Mouse (Mus musculus) limb, embryonic 10.5 days (tissue): ENCODE measurements around the gene Gm20425. TPM values are rescaled to one million over a fixed set of nuclear protein-coding genes. Genes with fewer than 3 reads are reported as not detected.
A peak's percentile ranks its signal among the peaks of the same experiment; 100 is the strongest.

Experiments used
- DNase-seq: peaks from one replicate; pipeline ENCODE4 v3.0.0-alpha.2; 2017; ENCODE audit warnings: low spot score
- H3K27ac ChIP-seq: fragments of 300-500 bp; sonication (generic); 2 replicates; pipeline ENCODE4 v1.5.1; 2016; ENCODE audit warnings: mild to moderate bottlenecking
- H3K27me3 ChIP-seq: fragments of 300-500 bp; sonication (generic); 2 replicates; pipeline ENCODE4 v1.6.1; 2016; ENCODE audit warnings: low read depth, mild to moderate bottlenecking; ENCODE audit not compliant: poor library complexity, severe bottlenecking
- H3K36me3 ChIP-seq: fragments of 300-500 bp; sonication (generic); 2 replicates; pipeline ENCODE4 v1.6.1; 2016; ENCODE audit warnings: mild to moderate bottlenecking, moderate library complexity
- H3K4me1 ChIP-seq: fragments of 300-500 bp; sonication (generic); 2 replicates; pipeline ENCODE4 v1.6.1; 2016
- H3K4me3 ChIP-seq: fragments of 300-500 bp; sonication (generic); 2 replicates; pipeline ENCODE4 v1.5.1; 2016; ENCODE audit warnings: mild to moderate bottlenecking, moderate library complexity
- H3K9me3 ChIP-seq: fragments of 300-500 bp; sonication (generic); replicated peaks from 2 replicates; pipeline ENCODE4 v1.6.1; 2016; ENCODE audit warnings: mild to moderate bottlenecking
- WGBS: fragments of 180-500 bp; shearing (Covaris S2); methylation state at CpG from one replicate; pipeline ENCODE4 v1.1.7; 2016; 5-methylcytosine and 5-hydroxymethylcytosine counted together
- polyA plus RNA-seq: library from polyadenylated mRNA; unstranded; fragments of >200 nt; fragmentation: Nextera tagmentation; extraction: Ambion mirVana; gene quantifications from 2 replicates; pipeline ENCODE4 v1.2.1, GENCODE M21; 2016

The Gm20425 gene
- polyA plus RNA-seq, 1 experiment from 2014 or later = not detected

DNA sequence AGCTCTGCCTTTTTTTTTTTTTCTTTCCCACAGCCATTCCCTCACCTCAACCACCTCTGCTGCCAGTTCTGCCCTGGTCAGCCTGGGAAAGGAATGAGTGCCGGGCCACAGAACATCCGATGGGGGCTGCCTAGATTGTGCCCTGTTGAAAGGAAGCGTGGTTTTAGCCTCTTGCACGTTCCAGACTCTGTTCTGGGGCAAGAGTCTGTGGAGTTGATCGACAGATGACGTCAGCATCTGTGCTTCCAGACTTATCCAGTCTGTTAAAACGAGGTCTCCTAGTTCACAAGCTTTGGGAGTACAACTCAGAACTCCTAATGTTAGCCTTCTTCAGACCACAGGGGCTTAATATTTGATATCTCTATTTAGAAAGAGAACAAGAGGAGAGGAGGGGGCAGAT, 4.0 kb upstream of the Gm20425 start:
- no peak for DNase-seq
- 0 out of 2 replicates have a peak overlapping the region, but pooled peaks have one; percentile 42 for H3K27ac ChIP-seq
- H3K9me3 ChIP-seq = no peaks in the 10 kb centered on the region
- WGBS = 85% methylated on average over 7 of the region's 7 CpGs
- peaks cover 22% of the 10 kb centered on the region for H3K4me1 ChIP-seq
- no peaks in the 10 kb centered on the region for H3K27me3 ChIP-seq
- H3K36me3 ChIP-seq = no peaks in the 10 kb centered on the region
- H3K4me3 ChIP-seq = no peak overlapping the region

DNA sequence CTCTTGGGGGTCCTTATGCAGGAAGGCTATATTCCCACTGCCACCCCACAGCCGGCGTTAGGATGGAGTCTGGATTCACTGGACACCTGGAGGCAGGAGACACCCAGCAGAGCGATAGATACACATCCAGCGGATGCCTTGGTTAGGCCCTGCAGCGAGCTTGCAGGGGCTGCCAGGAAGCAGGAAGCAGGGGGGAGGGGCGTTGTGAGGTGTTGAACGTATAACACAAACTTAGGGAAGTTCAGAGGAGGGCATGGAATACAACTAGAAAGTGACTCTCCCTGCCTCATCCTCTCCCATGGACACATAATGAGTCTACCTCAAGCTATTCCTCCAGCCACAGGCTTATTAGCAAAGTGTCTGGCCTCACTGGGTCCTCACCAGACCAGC, 2.9 kb upstream of the Gm20425 start:
- Histone ChIP-seq H3K27me3 (no peaks in the 10 kb centered on the region), H3K27ac (peak overlapping the region; percentile 59), H3K4me3 (no peak overlapping the region), H3K36me3 (no peaks in the 10 kb centered on the region), H3K9me3 (no peaks in the 10 kb centered on the region), H3K4me1 (peaks cover 22% of the 10 kb centered on the region)
- DNase-seq = no peak
- 64% methylated on average over 7 of the region's 7 CpGs for WGBS

DNA sequence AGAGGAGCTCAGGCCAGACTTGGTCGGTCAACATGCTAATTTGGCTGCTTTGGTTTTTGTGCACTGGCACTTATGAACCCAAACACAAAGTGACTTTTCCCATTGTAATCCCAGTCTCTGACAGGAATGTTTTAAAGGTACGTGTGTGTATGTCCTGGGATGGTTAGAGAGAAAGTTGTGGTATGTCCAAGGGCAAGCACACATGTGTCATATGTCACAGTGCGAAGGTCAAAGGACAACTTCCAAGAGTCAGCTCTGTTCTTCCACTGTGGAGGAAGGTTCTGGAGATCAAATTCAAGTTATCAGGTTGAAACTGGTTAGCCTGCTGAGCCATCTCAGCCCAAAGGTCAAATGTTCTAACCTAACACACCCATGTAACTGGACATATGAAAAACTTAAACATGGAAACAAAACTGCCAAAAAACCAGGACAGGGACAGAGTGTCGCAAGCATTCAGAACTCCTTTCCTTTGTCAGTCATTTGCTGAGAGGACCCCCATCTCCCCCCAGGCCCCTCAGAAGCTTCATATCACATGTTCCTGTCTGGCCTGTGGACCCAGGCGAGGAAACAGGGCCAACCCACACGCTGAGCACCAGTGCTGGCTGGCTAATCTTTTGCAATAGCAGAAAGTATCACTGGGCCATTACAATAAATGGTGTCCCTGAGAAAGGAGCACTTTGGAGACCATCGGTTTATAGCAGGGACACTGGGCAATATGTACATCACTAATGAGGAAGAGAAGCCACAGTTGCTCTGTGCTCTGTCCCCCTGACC, 2.3 kb upstream of the Gm20425 start:
- Histone ChIP-seq H3K27me3 (no peaks in the 10 kb centered on the region), H3K4me3 (no peak overlapping the region), H3K27ac (peak overlapping the region; percentile 59), H3K9me3 (no peaks in the 10 kb centered on the region), H3K4me1 (peaks cover 22% of the 10 kb centered on the region), H3K36me3 (no peaks in the 10 kb centered on the region)
- DNase-seq = no peak
- 89% methylated on average over 7 of the region's 7 CpGs for WGBS

DNA sequence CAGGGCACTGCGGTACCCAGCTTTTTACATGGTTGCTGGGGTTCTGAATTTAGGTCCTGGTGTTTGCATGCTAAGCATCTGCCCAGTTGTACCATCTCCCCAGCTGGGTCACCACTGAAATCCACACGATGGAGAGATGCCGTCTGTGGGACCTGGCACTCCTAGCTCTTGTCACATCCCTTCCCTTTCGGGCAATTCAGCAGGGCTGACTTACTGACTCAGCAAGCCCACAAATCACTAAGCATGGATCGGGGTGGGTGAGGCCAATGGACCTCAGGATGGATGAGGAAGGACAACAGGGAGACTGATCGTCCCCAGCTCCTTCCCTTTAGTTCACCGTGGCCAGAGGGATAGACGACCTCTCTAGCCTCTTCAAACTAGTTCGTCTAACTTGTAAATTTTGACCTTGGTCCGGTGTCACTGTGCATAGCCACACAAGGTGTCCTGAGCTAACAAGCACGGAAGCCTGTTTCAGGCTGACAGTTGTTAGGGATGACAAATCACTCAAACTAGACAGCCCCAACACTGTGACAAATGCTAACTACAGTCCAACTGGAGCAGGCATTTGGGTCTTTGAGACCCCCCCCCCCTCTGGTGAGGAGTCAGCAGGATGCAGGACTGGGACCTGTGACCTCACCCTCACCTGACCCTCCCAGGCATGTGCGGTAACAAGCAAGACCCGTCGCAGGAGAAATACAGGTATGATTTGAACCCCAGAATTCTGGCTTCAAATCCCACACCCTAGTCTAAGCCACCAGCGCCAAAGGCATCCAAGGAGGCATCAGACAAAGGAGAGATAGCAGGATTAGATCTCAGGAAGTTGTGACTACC, 855 bp downstream of the Gm20425 start:
- H3K4me1 ChIP-seq = peaks cover 18% of the 10 kb centered on the region
- WGBS = 84% methylated on average over 15 of the region's 15 CpGs
- no peaks in the 10 kb centered on the region for H3K36me3 ChIP-seq
- H3K9me3 ChIP-seq = no peaks in the 10 kb centered on the region
- no peak for DNase-seq
- no peaks in the 10 kb centered on the region for H3K27me3 ChIP-seq
- no peak overlapping the region for H3K4me3 ChIP-seq
- H3K27ac ChIP-seq = no peak overlapping the region

DNA sequence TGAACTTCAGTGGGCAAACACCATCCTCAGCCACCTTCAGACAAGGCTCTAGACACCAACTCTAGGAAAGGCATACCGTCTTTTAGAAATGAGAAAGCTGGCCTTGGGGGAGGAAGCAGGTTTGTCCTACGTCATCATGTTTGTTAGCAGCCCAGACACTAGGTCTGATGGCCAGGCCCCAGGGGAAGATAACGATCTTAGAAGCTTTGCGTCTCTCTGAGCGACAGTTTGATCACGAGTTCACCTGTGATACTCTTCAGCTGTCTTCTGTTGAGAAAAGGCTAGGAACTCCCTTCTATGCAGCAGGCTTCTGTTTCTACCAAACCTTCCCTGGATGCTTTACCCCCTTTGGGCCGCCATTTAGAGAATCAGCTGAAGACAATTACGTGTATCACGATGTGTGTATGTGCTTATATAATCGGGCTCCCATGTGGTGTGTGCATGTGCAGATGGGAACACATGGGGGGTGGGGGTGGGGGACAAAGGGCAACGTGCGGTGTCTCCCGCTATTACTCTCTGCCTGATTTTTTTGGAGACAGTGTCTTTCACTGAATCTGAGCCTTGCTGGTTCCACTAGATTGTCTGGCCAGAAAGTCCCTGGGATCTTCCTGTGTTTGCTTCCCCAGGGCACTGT, 1.6 kb downstream of the Gm20425 start:
- no peaks in the 10 kb centered on the region for H3K36me3 ChIP-seq
- 86% methylated on average over 13 of the region's 13 CpGs for WGBS
- no peak overlapping the region for H3K4me3 ChIP-seq
- H3K4me1 ChIP-seq = peaks cover 18% of the 10 kb centered on the region
- H3K9me3 ChIP-seq = no peaks in the 10 kb centered on the region
- H3K27me3 ChIP-seq = no peaks in the 10 kb centered on the region
- no peak for DNase-seq
- H3K27ac ChIP-seq = no peak overlapping the region

DNA sequence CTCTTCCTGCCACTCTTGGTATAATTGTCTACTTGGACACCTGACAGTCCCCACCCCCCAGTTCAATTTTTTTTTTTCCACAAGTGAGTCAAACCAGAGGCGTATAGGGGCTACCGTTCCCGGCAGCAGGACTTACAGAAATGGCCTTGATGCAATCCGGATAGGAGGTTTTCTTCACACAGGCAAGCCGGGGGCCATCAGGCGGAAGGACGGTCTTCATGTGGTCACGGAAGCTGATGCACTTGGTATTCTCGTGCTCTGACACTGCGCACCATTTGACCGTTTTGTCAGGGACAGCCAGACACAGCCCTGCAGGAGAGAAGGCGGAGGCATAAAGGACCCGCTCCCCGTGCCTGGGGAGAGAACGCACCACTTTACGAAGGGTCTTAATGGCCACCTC, 2.3 kb downstream of the Gm20425 start:
- H3K4me1 ChIP-seq = peaks cover 12% of the 10 kb centered on the region
- WGBS = 91% methylated on average over 16 of the region's 16 CpGs
- DNase-seq = no peak
- no peaks in the 10 kb centered on the region for H3K9me3 ChIP-seq
- H3K27ac ChIP-seq = no peak overlapping the region
- no peaks in the 10 kb centered on the region for H3K36me3 ChIP-seq
- H3K27me3 ChIP-seq = no peaks in the 10 kb centered on the region
- no peak overlapping the region for H3K4me3 ChIP-seq

DNA sequence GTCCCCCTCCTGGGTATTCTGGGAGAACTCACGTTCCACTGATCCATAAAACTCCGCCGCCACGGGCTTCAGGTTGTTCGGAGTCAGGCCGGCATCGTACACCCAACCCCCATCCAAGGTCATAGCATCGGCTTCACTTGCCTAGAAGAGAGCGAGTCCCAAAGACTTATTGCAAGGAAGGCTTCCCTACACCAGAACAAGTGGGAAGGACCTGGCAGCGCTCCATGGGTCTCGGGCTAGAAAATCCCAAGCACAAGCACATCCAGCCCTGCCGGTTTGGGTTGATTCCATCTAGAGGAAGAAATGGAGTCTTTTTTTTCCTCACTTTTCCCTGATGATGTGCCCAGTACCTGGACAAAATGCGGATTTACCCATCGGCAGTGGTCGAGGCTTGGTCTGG, 3.3 kb downstream of the Gm20425 start:
- no peaks in the 10 kb centered on the region for H3K36me3 ChIP-seq
- H3K4me3 ChIP-seq = no peak overlapping the region
- peaks cover 9% of the 10 kb centered on the region for H3K4me1 ChIP-seq
- no peak for DNase-seq
- no peaks in the 10 kb centered on the region for H3K9me3 ChIP-seq
- WGBS = 94% methylated on average over 15 of the region's 15 CpGs
- H3K27me3 ChIP-seq = no peaks in the 10 kb centered on the region
- H3K27ac ChIP-seq = no peak overlapping the region

DNA sequence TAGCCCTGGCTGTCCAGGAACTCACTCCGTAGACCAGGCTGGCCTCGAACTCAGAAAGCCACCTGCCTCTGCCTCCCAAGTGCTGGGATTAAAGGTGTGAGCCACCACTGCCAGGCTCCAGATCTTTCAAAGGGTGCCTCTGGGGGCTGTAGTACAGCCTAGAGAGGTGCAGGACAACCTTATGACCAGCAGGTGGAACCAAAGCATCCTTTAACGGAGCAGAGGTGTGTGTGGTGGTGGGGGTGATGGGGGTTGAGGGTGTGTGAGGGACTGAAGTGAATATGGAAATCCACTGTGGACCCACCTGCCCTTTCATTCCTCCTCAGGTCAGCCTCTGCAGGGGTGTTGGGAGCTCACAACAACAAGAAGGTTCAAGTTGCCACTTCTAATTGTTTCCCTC, 4.6 kb downstream of the Gm20425 start:
- peaks cover 6% of the 10 kb centered on the region for H3K4me1 ChIP-seq
- H3K9me3 ChIP-seq = no peaks in the 10 kb centered on the region
- no peak overlapping the region for H3K27ac ChIP-seq
- H3K4me3 ChIP-seq = no peak overlapping the region
- 66% methylated on average over 3 of the region's 3 CpGs for whole genome bisulfite sequencing
- no peaks in the 10 kb centered on the region for H3K36me3 ChIP-seq
- no peak for DNase-seq
- H3K27me3 ChIP-seq = no peaks in the 10 kb centered on the region

DNA sequence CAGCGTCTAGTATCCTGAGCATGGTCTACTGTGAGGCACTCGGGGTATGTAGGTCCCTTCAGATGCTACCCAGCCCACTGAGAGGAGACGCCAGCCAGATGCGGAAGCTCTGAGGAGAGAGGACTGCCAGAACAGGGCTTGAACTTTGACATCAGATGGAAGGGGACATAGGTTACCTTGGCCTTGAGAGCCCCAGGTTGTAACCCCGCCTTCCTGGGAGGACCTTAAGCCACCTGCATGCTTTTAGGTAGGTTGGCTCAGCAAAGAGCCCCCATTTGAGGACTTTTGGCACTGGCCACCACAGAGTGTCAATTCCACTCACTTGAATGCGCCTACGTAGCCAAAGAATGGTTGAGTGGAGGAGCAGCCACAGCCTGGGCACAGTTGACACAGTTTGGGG, 5.4 kb downstream of the Gm20425 start:
- 92% methylated on average over 7 of the region's 7 CpGs for WGBS
- no peak overlapping the region for H3K4me3 ChIP-seq
- no peaks in the 10 kb centered on the region for H3K27me3 ChIP-seq
- no peaks in the 10 kb centered on the region for H3K36me3 ChIP-seq
- H3K4me1 ChIP-seq = no peaks in the 10 kb centered on the region
- no peak overlapping the region for H3K27ac ChIP-seq
- no peaks in the 10 kb centered on the region for H3K9me3 ChIP-seq
- DNase-seq = no peak

DNA sequence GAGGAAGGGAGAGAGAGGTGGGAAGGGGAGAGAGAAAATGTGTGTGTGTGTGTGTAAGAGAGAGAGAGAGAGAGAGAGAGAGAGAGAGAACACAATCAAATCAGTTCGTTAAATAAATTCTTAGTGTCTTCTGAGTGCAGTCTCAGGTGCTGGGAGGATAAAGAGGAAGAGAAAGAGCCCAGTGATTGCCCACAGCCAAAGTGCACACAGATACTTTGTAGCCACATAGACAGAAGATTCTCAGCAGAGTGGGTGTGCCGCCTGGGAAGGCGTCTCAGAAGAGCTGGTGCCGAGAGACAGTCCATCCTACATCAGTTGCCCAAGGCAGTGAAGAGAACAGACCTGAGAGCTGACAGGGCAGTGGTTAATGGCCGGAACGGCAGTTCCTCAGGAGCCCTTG, 15.8 kb downstream of the Gm20425 start:
- H3K4me1 ChIP-seq = no peaks in the 10 kb centered on the region
- no peak overlapping the region for H3K27ac ChIP-seq
- H3K27me3 ChIP-seq = 0 out of 2 replicates have a peak, but pooled peaks cover 5% of the 10 kb centered on the region
- H3K36me3 ChIP-seq = no peaks in the 10 kb centered on the region
- no peak overlapping the region for H3K4me3 ChIP-seq
- H3K9me3 ChIP-seq = no peaks in the 10 kb centered on the region
- WGBS = 83% methylated on average over 6 of the region's 6 CpGs
- DNase-seq = no peak

DNA sequence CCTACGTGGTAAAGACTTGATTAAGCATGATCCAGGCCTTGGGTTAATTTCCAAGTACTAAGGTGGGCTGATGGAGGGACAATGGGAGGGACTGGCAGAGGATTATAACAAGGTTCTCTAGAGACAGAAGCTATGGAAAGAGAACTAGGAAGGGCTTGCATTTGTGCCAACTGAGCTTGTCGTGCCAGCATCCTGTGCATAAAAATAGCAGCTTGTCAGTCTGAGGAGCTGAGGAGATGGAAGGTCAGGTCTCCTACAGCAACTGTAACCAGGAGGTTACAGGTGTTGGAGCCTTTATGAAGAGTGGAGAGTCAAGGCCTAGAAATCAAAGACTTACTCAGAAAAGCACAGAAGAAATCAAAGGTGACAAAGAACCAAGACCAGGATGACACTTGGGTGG, 16.5 kb downstream of the Gm20425 start:
- Histone ChIP-seq H3K9me3 (no peaks in the 10 kb centered on the region), H3K4me3 (no peak overlapping the region), H3K27me3 (0 out of 2 replicates have a peak, but pooled peaks cover 5% of the 10 kb centered on the region), H3K27ac (no peak overlapping the region), H3K36me3 (no peaks in the 10 kb centered on the region), H3K4me1 (no peaks in the 10 kb centered on the region)
- no peak for DNase-seq
- WGBS = 84% methylated on average over 2 of the region's 2 CpGs

DNA sequence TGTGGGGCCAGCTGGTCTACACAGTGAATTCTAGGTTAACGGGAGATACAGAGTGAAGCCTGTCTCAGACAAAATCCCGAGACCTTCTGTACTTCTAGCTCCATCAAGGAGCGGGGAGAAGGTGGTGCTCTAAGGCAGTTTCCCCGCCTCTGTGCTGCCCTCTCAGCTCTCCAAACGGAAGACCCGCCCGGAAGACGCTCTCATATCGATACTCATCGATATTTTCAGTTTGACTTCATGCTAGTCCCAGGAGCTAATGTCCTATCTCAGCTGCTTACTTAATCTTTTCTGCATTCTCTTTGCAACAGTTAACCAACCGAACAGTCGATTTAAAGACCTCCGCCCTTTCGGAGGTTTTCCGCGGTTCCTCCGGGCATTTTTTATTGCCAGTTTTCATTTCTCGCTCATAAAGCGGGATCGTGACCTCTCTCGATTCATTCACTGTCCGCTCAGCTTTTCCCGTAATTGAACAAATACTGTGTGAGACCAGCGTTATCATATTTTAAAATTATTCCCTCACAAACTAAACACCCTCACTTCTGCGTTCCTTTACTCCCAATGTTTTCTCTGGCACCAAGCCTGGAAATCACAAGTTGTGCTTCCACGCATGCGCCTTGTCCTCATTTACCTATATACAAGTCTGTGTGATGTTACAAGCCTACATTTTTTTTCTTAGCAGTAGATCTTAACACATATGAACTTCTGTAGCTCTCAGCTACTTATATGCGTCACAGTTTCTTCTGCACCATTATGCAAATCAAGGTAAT, 17.3 kb downstream of the Gm20425 start:
- Histone ChIP-seq H3K4me3 (peak overlapping the region; percentile 16; the same call in 1 of the 2 replicates), H3K4me1 (no peaks in the 10 kb centered on the region), H3K27me3 (0 out of 2 replicates have a peak, but pooled peaks cover 5% of the 10 kb centered on the region), H3K9me3 (no peaks in the 10 kb centered on the region), H3K36me3 (no peaks in the 10 kb centered on the region), H3K27ac (no peak overlapping the region)
- DNase-seq = no peak
- WGBS = 84% methylated on average over 28 of the region's 28 CpGs
